Mouse (Mus musculus): ENCODE data around the gene Gm44965. TPM values are rescaled to one million over a fixed set of nuclear protein-coding genes. Genes with fewer than 3 reads are reported as not detected.
A peak's percentile ranks its signal among the peaks of the same experiment; 100 is the strongest.

Gene Gm44965
- polyA plus RNA-seq, 1 experiment = not detected

DNA sequence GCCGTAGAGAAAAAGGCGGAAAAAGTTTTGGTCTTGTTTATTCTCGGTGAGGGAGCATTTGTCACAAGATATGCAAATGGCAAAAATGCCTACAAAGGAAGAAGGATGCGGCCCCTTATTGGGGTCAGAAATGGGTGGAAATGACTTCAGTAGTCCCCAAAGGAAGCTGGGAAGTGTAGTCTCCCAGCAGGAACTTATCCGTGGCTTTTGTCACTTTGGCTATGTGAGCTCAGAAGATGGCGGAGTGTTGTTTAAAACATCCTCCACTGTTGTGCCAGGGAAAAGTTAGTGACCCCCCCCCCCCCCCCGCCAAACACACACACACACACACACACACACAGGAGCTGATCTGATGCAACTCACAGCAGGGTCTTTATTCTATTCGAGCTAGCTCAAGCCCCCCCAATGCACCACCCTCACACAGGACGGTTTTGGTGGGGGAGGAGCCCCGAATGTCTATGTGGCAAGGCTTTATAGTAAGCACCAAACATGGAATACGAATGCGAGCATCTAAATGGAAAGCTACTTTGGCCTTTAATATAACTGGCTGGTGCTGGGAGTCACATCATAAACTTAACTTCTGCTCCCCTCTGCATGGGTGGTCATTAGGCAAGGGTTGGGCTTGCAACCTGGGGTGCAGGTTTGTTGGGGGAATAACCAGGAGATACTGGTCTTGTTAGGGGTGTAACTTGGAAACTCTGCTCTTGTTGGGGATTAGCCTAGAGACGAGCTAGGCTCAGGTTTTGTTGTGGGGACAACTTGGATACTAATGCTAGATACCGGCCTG lies 38.4 kb upstream of the Gm44965 start:
- H3K4me1 ChIP-seq (ENCODE audit: control insufficient read depth) = peaks cover 11% of the 10 kb centered on the region
- no peaks in the 10 kb centered on the region for H3K9me3 ChIP-seq (ENCODE audit: control insufficient read depth, low read length)
- peak overlapping the region; percentile 61 for H3K4me3 ChIP-seq (replicated peaks)
- H3K36me3 ChIP-seq (ENCODE audit: control insufficient read depth) = no peaks in the 10 kb centered on the region
- H3K27me3 ChIP-seq (ENCODE audit: control insufficient read depth) = peaks cover 6% of the 10 kb centered on the region; the same call in 1 of the 2 replicates
- TF ChIP-seq GATA1 (IDR thresholded peaks at IDR 0.05; ENCODE audit: low read length) (no peak), TAL1 (IDR thresholded peaks at IDR 0.05; ENCODE audit: low read length) (no peak)

- H3K36me3 ChIP-seq (ENCODE audit: control insufficient read depth) = no peaks in the 10 kb centered on the region
- H3K27me3 ChIP-seq (ENCODE audit: control insufficient read depth) = peaks cover 6% of the 10 kb centered on the region; the same call in 1 of the 2 replicates
- no peak overlapping the region for H3K4me3 ChIP-seq (replicated peaks)
- H3K4me1 ChIP-seq (ENCODE audit: control insufficient read depth) = peaks cover 11% of the 10 kb centered on the region
- TF ChIP-seq TAL1 (IDR thresholded peaks at IDR 0.05; ENCODE audit: low read length) (no peak), GATA1 (IDR thresholded peaks at IDR 0.05; ENCODE audit: low read length) (no peak)
- no peaks in the 10 kb centered on the region for H3K9me3 ChIP-seq (ENCODE audit: control insufficient read depth, low read length)
Observed at GRCm38 (mm10) chr6:48555956-48556355, 37.8 kb upstream of the Gm44965 start.

GRCm38 (mm10) chr6:48565693-48566310 lies 27.9 kb upstream of the Gm44965 start:
- no peaks in the 10 kb centered on the region for H3K36me3 ChIP-seq (ENCODE audit: control insufficient read depth)
- no peak overlapping the region for H3K4me3 ChIP-seq (replicated peaks)
- no peak for TF ChIP-seq TAL1 (IDR thresholded peaks at IDR 0.05; ENCODE audit: low read length)
- no peak for TF ChIP-seq GATA1 (IDR thresholded peaks at IDR 0.05; ENCODE audit: low read length)
- no peaks in the 10 kb centered on the region for H3K4me1 ChIP-seq (ENCODE audit: control insufficient read depth)
- no peaks in the 10 kb centered on the region for H3K9me3 ChIP-seq (ENCODE audit: control insufficient read depth, low read length)
- H3K27me3 ChIP-seq (ENCODE audit: control insufficient read depth) = no peaks in the 10 kb centered on the region

DNA sequence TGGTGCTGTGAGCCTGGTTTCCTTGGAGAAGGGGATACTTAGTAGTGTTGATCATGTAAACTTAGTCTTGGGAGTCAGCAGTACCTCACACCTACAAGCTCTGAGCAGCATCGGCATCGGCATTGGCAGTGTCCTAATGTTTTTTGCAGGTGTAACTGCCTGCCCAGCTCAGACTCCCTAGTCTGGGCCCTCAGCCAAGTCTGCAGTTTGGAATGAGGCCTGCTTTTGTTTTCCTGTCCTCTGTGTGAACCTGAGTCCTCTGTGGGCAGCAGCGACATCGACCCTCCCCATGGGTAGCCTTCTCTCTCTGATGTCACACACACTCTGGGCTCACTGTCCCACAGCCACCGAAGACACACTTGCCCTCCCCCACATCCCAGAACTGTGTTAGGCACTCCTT lies 27.4 kb upstream of the Gm44965 start:
- Histone ChIP-seq H3K36me3 (ENCODE audit: control insufficient read depth) (no peaks in the 10 kb centered on the region), H3K9me3 (ENCODE audit: control insufficient read depth, low read length) (no peaks in the 10 kb centered on the region), H3K4me3 (replicated peaks) (no peak overlapping the region), H3K4me1 (ENCODE audit: control insufficient read depth) (no peaks in the 10 kb centered on the region), H3K27me3 (ENCODE audit: control insufficient read depth) (no peaks in the 10 kb centered on the region)
- TF ChIP-seq TAL1 (IDR thresholded peaks at IDR 0.05; ENCODE audit: low read length) (no peak), GATA1 (IDR thresholded peaks at IDR 0.05; ENCODE audit: low read length) (no peak)

GRCm38 (mm10) chr6:48568036-48568984 lies 25.4 kb upstream of the Gm44965 start:
- no peaks in the 10 kb centered on the region for H3K9me3 ChIP-seq (ENCODE audit: control insufficient read depth, low read length)
- H3K4me1 ChIP-seq (ENCODE audit: control insufficient read depth) = no peaks in the 10 kb centered on the region
- H3K27me3 ChIP-seq (ENCODE audit: control insufficient read depth) = no peaks in the 10 kb centered on the region
- H3K4me3 ChIP-seq (replicated peaks) = no peak overlapping the region
- TF ChIP-seq GATA1 (IDR thresholded peaks at IDR 0.05; ENCODE audit: low read length) (no peak), TAL1 (IDR thresholded peaks at IDR 0.05; ENCODE audit: low read length) (no peak)
- H3K36me3 ChIP-seq (ENCODE audit: control insufficient read depth) = no peaks in the 10 kb centered on the region

- Histone ChIP-seq H3K4me3 (replicated peaks) (no peak overlapping the region), H3K4me1 (ENCODE audit: control insufficient read depth) (no peaks in the 10 kb centered on the region), H3K27me3 (ENCODE audit: control insufficient read depth) (no peaks in the 10 kb centered on the region), H3K9me3 (ENCODE audit: control insufficient read depth, low read length) (no peaks in the 10 kb centered on the region), H3K36me3 (ENCODE audit: control insufficient read depth) (no peaks in the 10 kb centered on the region)
- no peak for TF ChIP-seq GATA1 (IDR thresholded peaks at IDR 0.05; ENCODE audit: low read length)
- TF ChIP-seq TAL1 (IDR thresholded peaks at IDR 0.05; ENCODE audit: low read length) = no peak
Observed at GRCm38 (mm10) chr6:48569065-48569807, 24.5 kb upstream of the Gm44965 start.

DNA sequence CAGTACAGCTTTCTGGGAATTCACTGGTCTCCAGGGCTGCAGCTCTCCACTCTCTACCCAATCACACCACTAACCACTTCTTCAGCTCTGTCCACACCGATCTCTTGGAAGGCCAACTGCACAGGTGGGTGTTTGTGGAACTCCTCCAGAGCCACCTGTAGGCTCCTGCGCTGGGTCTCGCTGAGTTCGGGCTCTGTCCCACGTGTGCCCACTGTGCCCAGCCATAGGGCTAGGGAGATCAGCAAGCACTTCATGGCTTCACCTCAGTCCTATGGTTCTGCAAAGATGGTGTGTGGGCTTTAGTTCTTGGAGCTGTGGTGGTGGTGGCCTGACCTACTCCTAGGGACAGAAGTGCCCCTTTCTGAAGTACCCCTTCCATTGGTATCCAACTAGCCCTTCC lies 21.7 kb upstream of the Gm44965 start:
- TF ChIP-seq GATA1 (IDR thresholded peaks at IDR 0.05; ENCODE audit: low read length) (no peak), TAL1 (IDR thresholded peaks at IDR 0.05; ENCODE audit: low read length) (no peak)
- Histone ChIP-seq H3K27me3 (ENCODE audit: control insufficient read depth) (no peaks in the 10 kb centered on the region), H3K36me3 (ENCODE audit: control insufficient read depth) (no peaks in the 10 kb centered on the region), H3K4me1 (ENCODE audit: control insufficient read depth) (no peaks in the 10 kb centered on the region), H3K4me3 (replicated peaks) (no peak overlapping the region), H3K9me3 (ENCODE audit: control insufficient read depth, low read length) (no peaks in the 10 kb centered on the region)

- TF ChIP-seq GATA1 (IDR thresholded peaks at IDR 0.05; ENCODE audit: low read length) (no peak), TAL1 (IDR thresholded peaks at IDR 0.05; ENCODE audit: low read length) (no peak)
Observed at GRCm38 (mm10) chr6:48572572-48573061, 21.1 kb upstream of the Gm44965 start, which contains the start of gene Rarres2. Gene Rarres2 (minus strand): TSS chr6:48572789.

More at GRCm38 (mm10) chr6:48572572-48573061, 21.1 kb upstream of the Gm44965 start, which contains the start of gene Rarres2:
- Histone ChIP-seq H3K4me1 (ENCODE audit: control insufficient read depth) (no peaks in the 10 kb centered on the region), H3K9me3 (ENCODE audit: control insufficient read depth, low read length) (no peaks in the 10 kb centered on the region), H3K4me3 (replicated peaks) (no peak within 1 kb of the TSS), H3K27me3 (ENCODE audit: control insufficient read depth) (no peaks in the 10 kb centered on the region), H3K36me3 (ENCODE audit: control insufficient read depth) (no peaks in the 10 kb centered on the region)

Measured in erythroblast, embryonic 14.5 days (primary cell).